Mouse (Mus musculus) spleen, postnatal 4 days (tissue): ENCODE measurements around the gene Pkd1.

Experiments
- DNase-seq, 2 experiments: peaks; one replicate each; pipeline ENCODE4 v3.0.0; 2022; ENCODE audit warnings: low spot score in 2 of 2

Gene Pkd1

DNA sequence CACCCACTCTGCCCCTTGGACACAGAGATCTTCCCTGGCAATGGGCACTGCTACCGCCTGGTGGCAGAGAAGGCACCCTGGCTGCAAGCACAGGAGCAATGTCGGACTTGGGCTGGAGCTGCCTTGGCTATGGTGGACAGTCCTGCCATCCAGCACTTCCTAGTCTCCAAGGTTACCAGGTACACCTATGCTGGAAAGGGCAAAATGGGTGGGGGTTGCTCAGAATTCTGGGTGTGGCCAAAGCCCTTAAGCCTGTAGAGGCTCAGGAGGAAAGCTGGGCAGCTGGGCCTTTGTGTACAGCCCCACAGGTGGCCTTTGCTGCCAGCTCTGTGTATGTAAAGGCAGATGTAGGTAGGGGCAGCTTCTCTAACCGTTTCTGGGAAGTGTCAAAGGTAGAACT lies 16.2 kb downstream of the Pkd1 start:
- no peak for DNase-seq

DNA sequence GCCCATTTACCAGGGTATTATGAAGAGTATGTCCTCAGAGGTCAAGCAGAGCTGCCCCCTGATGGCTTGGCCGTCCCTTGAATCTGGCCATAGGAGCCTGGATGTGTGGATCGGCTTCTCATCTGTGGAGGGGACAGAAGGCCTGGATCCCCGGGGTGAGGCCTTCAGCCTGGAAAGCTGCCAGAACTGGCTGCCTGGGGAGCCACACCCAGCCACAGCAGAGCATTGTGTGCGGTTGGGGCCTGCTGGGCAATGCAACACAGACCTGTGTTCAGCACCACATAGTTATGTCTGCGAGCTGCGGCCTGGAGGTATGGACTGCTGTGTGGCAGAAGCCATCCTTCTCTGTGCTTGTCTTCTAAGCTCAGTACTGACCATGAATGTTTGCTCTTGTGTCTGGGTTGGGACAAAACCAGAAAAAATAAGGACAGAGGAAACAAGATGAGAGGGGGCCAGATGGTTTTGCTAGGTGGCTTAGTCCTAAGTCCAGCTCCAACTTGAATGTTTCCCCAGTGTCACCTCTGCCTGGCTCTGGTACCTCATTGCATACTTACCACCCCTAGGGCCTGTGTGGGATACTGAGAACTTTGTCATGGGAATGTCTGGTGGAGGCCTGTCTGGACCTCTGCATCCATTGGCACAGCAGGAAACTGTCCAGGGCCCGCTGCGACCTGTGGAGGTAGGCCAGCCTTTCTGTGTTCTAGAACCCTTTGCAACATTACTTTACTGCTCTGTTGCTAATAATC lies 17.6 kb downstream of the Pkd1 start:
- peak; percentile 72 to 86 for DNase-seq

DNA sequence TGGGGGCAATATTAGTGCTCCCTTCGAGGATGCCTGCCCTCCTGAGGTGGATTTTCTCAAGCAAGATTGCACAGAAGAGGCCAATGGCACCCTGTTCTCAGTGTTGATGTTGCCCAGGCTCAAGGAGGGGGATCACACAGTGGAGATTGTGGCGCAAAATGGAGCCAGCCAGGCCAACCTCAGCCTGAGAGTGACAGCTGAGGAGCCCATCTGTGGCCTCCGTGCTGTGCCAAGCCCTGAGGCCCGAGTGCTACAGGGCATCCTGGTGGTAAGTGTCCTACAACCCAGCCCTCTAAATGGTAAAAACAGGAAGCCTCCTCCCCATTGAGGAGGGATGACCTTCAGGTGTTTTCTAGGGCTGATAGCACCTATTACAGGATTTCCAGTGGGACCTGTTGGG lies 20.2 kb downstream of the Pkd1 start:
- no peak for DNase-seq

DNA sequence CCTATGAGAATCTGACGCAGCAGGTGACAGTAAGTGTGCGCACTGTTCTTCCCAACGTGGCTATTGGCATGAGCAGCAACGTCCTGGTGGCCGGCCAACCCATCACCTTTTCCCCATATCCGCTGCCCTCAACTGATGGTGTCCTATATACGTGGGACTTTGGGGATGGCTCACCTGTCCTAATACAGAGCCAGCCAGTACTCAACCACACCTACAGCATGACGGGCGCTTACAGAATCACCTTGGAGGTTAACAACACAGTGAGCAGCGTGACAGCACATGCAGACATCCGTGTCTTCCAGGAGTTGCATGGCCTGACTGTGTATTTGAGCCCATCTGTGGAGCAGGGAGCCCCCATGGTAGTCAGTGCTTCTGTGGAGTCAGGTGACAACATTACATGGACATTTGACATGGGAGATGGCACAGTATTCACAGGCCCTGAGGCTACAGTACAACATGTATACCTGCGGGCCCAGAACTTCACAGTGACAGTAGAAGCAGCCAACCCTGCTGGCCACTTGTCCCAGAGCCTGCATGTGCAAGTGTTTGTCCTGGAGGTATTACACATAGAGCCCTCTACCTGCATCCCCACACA lies 23.1 kb downstream of the Pkd1 start:
- no peak for DNase-seq

DNA sequence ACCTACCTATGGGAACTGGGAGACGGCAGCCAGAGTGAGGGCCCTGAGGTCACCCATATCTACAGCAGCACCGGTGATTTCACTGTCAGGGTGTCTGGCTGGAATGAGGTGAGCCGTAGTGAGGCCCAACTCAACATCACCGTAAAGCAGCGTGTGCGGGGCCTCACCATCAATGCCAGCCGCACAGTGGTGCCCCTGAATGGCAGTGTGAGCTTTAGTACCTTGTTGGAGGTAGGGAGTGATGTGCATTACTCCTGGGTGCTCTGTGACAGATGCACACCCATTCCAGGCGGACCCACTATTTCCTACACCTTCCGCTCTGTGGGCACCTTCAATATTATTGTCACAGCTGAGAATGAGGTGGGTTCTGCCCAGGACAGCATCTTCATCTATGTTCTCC lies 24.2 kb downstream of the Pkd1 start:
- DNase-seq, result no peak

DNA sequence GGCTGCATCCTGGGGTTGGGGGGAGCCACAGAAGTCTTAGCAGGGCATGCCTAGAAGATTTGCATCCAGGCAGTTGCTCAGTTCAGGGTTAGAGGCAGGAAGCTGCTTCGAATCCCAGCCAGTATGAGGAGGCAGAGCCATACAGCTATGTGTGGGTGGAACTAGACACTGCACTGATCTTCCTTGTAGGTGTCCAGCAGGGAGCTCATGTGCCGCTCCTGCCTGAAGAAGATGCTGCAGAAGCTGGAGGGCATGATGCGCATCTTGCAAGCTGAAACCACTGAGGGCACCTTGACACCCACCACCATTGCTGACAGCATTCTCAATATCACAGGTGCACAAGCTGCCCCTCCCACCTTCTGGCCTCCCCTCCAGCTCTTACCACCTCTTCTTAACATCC lies 29.9 kb downstream of the Pkd1 start:
- no peak for DNase-seq

DNA sequence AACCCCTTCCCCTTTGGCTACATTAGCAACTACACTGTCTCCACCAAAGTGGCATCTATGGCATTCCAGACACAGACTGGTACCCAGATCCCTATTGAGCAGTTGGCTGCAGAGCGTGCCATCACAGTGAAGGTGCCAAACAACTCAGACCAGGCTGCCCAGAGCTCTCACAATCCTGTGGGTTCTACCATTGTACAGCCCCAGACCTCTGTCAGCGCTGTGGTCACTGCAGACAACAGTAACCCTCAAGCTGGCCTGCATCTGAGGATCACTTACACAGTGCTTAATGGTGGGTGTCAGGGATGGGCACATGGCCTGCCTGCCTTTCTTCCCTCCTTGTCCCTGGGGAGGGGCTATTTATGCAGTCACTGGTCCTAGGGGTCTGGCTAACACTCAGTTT lies 30.7 kb downstream of the Pkd1 start:
- no peak for DNase-seq

DNA sequence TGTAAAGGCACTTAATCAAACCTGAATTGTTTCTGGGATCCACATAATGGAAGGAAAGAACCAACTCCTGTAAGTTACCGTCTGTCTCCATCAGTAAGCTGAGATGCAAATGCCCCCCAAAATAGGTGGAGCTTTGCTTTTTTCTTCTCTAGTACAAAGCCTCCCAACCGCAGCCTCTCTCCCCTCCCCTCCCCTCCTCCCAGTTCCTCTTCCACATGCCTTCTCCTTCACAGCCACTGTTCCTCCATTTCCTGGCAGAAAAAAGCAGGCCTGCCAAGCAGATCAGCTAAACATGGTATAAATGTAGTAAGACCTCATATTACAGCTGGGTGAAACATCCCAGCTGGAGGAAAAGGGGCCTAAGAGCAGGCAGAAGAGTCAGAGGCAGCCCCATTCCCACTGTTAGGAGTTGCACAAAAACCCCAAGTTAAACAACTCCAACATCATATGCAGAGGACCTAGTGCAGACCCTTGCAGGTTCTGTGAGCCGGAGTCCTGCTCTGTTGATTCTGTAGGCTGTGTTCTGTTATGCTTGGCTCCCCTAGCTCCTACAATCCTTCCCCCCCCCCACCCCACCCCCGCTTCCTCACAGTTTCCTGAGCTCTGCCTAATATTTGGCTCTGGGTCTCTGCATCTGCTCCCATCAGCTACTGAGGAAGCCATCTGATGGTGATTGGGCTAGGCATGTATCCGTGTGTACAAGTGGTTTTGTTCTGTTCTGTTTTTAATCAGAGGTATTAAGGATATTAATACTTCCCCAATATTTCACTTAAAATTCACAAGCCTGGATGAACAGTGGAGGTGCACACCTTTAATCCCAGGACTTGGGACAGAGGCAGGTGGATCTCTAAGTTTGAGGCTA lies 34.2 kb downstream of the Pkd1 start:
- no peak for DNase-seq

DNA sequence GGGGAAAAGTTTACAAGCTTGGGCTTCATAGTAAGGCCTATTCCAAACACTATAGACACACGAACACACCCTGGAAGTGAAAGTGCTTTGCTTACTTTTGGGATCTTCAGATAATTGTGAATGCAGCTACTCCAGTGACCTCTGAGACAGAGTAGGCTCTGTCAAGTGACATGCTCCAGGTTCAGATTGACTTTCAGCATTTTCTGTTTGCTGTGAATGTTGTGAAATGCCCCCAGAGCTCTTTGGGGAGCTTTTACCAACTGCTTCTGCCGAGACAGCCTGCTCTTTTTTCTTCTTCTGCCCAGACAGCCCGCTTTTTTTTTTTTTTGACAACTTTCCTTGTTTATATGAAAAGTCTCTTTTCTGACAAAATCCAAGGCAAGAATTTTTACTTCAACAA lies 34.9 kb downstream of the Pkd1 start:
- DNase-seq, result no peak

DNA sequence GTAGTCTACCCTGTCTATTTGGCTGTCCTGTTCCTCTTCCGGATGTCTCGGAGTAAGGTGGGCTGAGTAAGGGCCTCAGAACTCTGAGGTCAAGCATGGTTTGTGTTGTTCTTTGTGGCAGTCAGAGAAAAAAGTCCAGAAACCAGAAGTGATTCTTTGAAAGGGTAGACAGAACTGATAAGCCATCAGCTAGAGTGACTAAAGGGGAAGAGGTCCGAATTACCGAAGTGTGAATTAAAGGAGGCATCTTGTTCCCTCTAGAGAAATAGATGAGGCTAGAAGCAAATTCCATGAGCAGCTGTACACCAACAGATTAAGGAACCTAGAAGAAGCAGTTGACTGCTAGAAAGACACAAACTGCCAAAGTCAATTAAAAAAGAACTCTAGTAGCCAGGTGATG lies 36.9 kb downstream of the Pkd1 start:
- DNase-seq, result no peak

DNA sequence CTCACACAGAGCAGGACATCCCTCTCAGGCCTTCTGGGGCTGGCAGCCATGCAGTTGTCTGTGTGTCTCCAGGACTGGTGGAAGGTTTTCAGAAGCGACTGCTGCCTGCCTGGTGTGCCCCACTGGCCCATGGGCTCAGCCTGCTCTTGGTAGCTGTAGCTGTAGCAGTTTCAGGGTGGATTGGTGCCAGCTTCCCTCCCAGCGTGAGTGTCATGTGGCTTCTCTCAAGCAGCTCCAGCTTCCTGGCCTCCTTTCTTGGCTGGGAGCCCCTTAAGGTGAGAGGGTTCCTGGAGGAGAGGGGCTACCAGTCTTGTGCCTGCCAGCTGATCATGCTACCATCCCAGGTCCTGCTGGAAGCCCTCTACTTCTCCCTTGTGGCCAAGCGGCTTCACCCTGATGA lies 41.3 kb downstream of the Pkd1 start:
- DNase-seq, result no peak

DNA sequence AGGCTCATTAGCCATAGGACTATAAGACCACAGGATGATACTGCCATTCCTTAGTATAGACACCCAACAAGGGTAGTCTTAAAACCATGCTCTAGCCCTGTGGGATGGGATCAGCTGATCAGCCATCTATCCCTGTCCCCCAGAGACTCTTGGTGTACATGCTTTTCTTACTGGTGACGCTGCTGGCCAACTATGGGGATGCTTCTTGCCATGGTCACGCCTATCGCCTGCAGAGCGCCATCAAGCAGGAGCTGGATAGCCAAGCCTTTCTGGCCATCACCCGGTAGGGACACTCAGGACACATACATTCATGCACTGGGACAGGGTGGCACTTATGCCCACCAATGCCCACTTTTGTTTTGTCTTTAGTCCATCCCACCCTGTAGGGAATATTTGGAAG lies 42.1 kb downstream of the Pkd1 start:
- DNase-seq, result no peak

DNA sequence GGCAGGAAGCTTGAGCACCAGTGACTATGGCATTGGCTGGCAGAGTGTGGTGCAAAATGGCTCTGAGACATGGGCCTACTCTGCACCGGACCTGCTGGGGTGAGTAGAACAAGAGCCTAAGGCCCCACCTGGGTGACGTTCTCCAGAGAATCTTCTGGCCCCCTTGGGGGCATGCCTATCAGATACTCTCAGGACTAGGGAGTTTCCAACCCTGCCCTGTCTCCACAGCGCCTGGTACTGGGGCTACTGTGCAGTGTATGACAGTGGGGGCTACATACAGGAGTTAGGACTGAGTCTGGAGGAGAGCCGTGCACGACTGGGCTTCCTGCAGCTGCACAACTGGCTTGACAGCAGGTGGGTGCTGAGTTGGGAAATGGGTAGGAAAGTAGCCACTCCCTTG lies 43.6 kb downstream of the Pkd1 start:
- DNase-seq, result no peak

DNA sequence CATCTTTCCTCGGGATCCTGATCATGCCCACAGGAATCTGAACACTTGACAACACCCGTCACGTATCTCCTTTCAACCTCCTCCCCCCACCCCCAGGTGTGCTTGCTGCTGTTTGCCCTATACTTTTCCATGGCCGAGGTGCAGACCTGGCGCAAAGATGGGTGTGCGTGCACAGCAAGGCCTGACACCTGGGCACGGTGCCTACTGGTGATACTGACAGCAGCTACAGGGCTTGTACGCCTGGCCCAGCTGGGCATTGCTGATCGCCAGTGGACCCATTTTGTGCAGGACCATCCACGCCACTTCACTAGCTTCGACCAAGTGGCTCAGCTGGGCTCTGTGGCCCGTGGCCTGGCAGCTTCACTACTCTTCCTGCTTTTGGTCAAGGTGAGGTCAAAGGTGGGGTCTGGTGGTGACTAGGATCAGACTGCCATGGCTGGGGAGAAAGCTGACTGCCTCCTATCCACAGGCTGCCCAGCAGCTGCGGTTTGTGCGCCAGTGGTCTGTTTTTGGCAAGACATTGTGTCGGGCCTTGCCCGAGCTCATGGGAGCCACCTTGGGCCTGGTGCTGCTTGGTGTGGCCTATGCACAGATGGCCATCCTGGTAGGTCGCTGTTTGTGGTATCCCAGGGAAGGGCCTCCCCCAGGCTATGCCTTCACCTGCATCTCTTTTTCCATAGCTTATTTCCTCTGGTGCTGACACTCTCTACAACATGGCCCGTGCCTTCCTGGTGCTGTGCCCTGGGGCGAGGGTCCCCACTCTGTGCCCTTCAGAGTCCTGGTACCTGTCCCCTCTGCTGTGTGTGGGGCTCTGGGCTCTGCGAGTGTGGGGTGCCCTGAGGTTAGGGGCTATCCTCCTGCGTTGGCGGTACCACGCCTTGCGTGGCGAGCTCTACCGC lies 44.6 kb downstream of the Pkd1 start:
- DNase-seq, result no peak

DNA sequence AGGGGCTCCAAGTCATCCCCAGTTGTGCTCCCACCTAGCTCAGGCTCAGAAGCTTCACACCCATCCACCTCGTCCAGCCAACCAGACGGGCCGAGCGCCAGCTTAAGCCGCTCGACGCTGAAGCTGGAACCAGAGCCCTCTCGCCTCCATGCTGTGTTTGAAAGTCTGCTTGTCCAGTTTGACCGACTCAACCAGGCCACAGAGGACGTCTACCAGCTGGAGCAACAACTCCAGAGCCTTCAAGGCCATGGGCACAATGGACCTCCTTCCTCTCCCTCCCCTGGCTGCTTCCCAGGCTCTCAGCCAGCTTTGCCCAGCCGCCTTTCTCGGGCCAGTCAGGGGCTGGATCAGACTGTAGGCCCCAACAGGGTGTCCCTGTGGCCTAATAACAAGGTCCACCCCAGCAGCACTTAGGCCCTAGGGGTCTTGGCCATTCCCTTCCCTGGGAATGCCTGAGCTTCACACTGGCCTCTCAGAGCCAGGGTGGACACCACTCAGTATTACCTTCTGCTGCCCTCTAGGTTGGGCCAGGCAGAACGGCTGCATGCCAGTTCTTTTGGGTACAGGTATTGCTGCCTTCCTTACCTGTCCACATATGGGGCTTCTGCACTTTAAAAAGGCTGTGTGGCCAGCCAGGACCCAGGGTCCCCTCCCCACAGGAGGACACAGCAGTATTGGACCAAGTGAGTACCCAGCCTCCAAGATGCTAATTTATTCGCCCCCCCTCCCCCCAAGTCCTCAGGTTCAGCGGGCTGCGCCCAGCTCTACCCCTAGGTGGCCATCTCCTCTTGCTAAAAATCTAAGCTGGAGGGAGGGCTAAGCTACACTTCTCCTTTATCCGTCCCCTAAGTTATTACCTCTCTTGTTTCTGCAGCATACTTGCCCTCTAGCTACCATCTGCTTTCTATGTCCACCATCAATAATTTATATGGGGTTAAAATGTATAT lies 45.8 kb downstream of the Pkd1 start:
- no peak for DNase-seq

DNA sequence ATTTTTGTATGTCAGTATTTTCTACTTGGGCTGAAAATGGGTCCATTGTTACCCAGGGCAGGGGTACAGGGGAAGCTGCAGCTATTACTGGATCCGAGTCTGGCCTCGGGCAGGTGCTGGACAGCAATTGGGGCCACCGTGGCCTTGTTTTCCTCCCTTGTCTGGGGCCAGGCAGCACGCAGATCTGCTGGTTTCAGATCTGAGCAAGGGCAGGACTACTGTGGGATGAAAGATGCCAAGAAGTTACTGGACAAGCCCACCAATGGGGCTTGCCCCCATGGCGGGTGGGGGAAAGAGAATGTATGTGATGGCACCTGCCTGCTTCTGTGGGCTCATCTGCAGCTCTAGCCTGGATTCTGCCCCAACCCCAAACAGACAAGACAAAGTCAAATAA lies 46.4 kb downstream of the Pkd1 start:
- DNase-seq, result no peak

DNA sequence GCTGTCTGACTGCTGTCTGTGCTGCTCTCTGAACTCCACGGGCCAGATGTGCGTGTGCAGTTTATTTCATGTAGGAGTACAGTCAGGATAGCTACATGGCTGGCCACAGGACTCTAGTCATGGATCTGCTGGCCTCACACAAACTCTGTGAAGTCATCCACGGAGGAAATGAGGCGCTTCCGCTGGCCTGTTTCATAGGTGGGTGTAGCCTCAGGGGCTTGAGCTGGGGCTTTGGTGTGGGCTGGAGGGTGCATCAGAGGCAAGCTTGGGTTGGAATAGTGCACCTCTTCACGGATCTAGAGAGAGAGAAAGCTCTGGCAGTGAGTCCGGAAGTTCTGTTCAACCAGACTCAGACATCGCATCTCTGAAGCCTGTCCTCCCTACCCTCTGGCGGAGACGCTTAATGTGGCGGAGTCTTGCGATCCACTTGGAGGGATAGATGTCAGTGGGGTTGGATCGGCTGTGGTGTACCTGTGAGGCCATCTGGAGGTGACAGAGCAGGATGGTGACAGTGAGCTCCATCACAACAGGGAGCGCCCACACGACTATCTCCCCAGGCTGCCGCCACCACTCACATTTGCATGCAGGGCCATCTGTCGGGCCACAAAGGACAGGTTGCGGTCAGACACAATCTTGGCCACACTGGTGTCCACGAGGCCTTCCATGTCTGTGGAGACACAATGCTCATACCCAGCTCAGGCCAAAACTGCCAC lies 47.0 kb downstream of the Pkd1 start:
- no peak for DNase-seq

DNA sequence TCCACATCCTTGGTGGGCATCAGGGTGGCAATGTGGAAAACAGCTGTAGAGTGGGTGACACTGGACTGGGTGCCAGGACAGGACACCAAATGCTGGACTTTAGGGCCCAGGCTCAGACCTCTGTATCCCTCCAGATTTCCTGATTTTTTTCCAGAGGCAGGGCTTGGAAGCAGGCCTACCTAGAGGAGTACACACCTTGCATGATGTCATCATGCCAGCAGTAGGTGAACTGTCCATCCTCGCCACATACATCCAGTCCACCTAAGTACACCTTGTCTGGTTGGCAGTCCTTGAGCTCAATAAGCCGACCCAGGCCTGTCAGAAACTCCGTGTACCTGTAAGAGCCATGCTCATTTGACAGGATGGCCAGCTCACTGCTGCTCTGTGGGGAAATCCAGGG lies 48.4 kb downstream of the Pkd1 start:
- DNase-seq, result no peak

DNA sequence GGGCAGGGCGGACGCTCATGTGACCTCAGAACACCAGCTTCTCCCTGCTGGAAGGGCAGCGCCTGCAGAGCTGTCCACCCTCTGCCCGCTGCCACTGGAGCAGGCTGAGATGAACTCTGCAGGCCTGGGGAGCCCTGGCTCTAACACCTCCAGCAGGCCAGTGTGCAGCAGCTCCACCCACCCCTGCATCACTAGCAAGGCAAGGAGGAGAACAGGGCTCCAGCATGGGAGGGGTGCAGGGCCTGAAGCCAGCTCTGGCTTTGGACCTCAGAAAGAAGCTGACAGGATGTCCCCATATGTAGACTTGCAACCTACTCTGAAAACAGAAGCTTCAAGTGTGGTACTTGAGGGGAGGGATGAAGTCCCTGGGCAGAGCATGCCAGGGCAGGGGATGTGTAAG lies 50.9 kb downstream of the Pkd1 start:
- DNase-seq, result no peak

DNA sequence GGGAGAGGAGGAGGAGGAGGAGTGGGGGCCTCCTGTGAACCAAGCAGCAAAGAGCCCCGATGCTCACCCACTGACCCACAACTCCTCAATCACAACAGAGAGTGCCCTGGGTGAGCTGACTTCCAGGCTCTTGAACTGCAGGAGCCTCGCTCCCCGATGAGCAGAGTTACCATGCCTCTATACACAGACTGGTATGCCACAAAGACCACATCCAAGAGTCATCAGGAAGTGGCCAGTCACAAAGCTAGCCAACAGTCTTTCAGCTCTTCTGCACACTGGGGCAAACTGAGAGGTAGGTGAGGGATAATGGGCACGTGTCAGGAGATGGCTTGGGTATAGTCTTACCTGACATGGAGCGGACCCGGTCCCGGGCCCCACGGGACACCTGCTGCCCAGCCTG lies 54.3 kb downstream of the Pkd1 start:
- no peak for DNase-seq
